Mouse (Mus musculus) hindbrain, embryonic 10.5 days (tissue): ENCODE measurements at regions not wholly inside any gene's neighbourhood (a gene's known extent, or its start where the extent isn't known, plus 50 kb on each side); places are given as distances from the start of the nearest gene placed in this dataset.

Experiments used
- DNase-seq: peaks from one replicate; pipeline ENCODE4 v3.0.0-alpha.2; 2017; ENCODE audit warnings: low spot score
- H3K27ac ChIP-seq: fragments of 300-500 bp; sonication (generic); 2 replicates; pipeline ENCODE4 v1.5.1; 2016; ENCODE audit warnings: mild to moderate bottlenecking, moderate library complexity
- H3K27me3 ChIP-seq: fragments of 300-500 bp; sonication (generic); 2 replicates; pipeline ENCODE4 v1.6.1; 2016; ENCODE audit warnings: mild to moderate bottlenecking; ENCODE audit not compliant: poor library complexity, insufficient read depth, severe bottlenecking
- H3K36me3 ChIP-seq: fragments of 300-500 bp; sonication (generic); 2 replicates; pipeline ENCODE4 v1.6.1; 2016; ENCODE audit warnings: mild to moderate bottlenecking, moderate library complexity
- H3K4me1 ChIP-seq: fragments of 300-500 bp; sonication (generic); replicated peaks from 2 replicates; pipeline ENCODE4 v1.6.1; 2016; ENCODE audit warnings: mild to moderate bottlenecking
- H3K4me3 ChIP-seq: fragments of 300-500 bp; sonication (generic); 2 replicates; pipeline ENCODE4 v1.5.1; 2016; ENCODE audit warnings: mild to moderate bottlenecking, moderate library complexity
- H3K9me3 ChIP-seq: fragments of 300-500 bp; sonication (generic); 2 replicates; pipeline ENCODE4 v1.6.1; 2016; ENCODE audit warnings: mild to moderate bottlenecking, moderate library complexity
- WGBS: fragments of 180-500 bp; shearing (Covaris S2); methylation state at CpG from one replicate; pipeline ENCODE4 v1.1.7; 2016; 5-methylcytosine and 5-hydroxymethylcytosine counted together

- peaks cover 21% of the 10 kb centered on the region for H3K4me1 ChIP-seq
- WGBS: 49% methylated on average over 4 of the region's 4 CpGs
- H3K27me3 ChIP-seq: no peaks in the 10 kb centered on the region
- DNase-seq: no peak
- 0 out of 2 replicates have a peak overlapping the region, but pooled peaks have one; percentile 29 for H3K27ac ChIP-seq
- H3K36me3 ChIP-seq: no peaks in the 10 kb centered on the region
- H3K4me3 ChIP-seq: no peak overlapping the region
- H3K9me3 ChIP-seq: no peaks in the 10 kb centered on the region
These were observed 110.0 kb upstream of the Ret start for GRCm38 (mm10) chr6:118307481-118307880.

- DNase-seq: no peak
- Histone ChIP-seq H3K27me3 (no peaks in the 10 kb centered on the region), H3K4me1 (peaks cover 42% of the 10 kb centered on the region), H3K9me3 (no peaks in the 10 kb centered on the region), H3K4me3 (no peak overlapping the region), H3K36me3 (no peaks in the 10 kb centered on the region), H3K27ac (no peak overlapping the region)
- WGBS: 93% methylated on average over 3 of the region's 3 CpGs
These were observed 107.7 kb upstream of the Ret start for GRCm38 (mm10) chr6:118305209-118305608.

- H3K36me3 ChIP-seq: no peaks in the 10 kb centered on the region
- H3K4me3 ChIP-seq: no peak overlapping the region
- H3K27ac ChIP-seq: peak overlapping the region; percentile 31; the same call in 1 of the 2 replicates
- H3K9me3 ChIP-seq: no peaks in the 10 kb centered on the region
- no peaks in the 10 kb centered on the region for H3K27me3 ChIP-seq
- WGBS: 56% methylated on average over 7 of the region's 7 CpGs
- DNase-seq: no peak
- H3K4me1 ChIP-seq: peaks cover 42% of the 10 kb centered on the region
These were observed 105.3 kb upstream of the Ret start for GRCm38 (mm10) chr6:118302783-118303350.

GRCm38 (mm10) chr6:118301880-118302782 is 104.6 kb upstream of the Ret start:
- no peak for DNase-seq
- Histone ChIP-seq H3K4me3 (no peak overlapping the region), H3K9me3 (no peaks in the 10 kb centered on the region), H3K27me3 (no peaks in the 10 kb centered on the region), H3K27ac (peak overlapping the region; percentile 57), H3K36me3 (no peaks in the 10 kb centered on the region), H3K4me1 (peaks cover 34% of the 10 kb centered on the region)
- 53% methylated on average over 11 of the region's 11 CpGs for WGBS

GRCm38 (mm10) chr6:118300781-118301180 is 103.3 kb upstream of the Ret start:
- H3K4me3 ChIP-seq: no peak overlapping the region
- peaks cover 29% of the 10 kb centered on the region for H3K4me1 ChIP-seq
- H3K9me3 ChIP-seq: no peaks in the 10 kb centered on the region
- H3K36me3 ChIP-seq: no peaks in the 10 kb centered on the region
- no peak overlapping the region; the same call in 1 of the 2 replicates for H3K27ac ChIP-seq
- 83% methylated on average over 6 of the region's 6 CpGs for WGBS
- DNase-seq: no peak
- H3K27me3 ChIP-seq: no peaks in the 10 kb centered on the region

- no peak for DNase-seq
- H3K36me3 ChIP-seq: no peaks in the 10 kb centered on the region
- peaks cover 28% of the 10 kb centered on the region for H3K4me1 ChIP-seq
- WGBS: 88% methylated on average over 8 of the region's 8 CpGs
- no peak overlapping the region for H3K27ac ChIP-seq
- no peaks in the 10 kb centered on the region for H3K9me3 ChIP-seq
- no peaks in the 10 kb centered on the region for H3K27me3 ChIP-seq
- H3K4me3 ChIP-seq: no peak overlapping the region
These were observed 100.1 kb upstream of the Ret start for GRCm38 (mm10) chr6:118297576-118297975.

GRCm38 (mm10) chr6:118293986-118294385 is 96.5 kb upstream of the Ret start:
- Histone ChIP-seq H3K27me3 (no peaks in the 10 kb centered on the region; the same call in 1 of the 2 replicates), H3K4me3 (no peak overlapping the region), H3K36me3 (no peaks in the 10 kb centered on the region), H3K9me3 (no peaks in the 10 kb centered on the region), H3K27ac (no peak overlapping the region), H3K4me1 (0 out of 2 replicates have a peak, but pooled peaks cover 8% of the 10 kb centered on the region)
- WGBS: 90% methylated on average over 2 of the region's 2 CpGs
- DNase-seq: no peak

- H3K4me3 ChIP-seq: no peak overlapping the region
- WGBS: 50% methylated on average over 2 of the region's 2 CpGs
- no peaks in the 10 kb centered on the region for H3K9me3 ChIP-seq
- peaks cover 10% of the 10 kb centered on the region for H3K4me1 ChIP-seq
- no peaks in the 10 kb centered on the region for H3K36me3 ChIP-seq
- no peak for DNase-seq
- H3K27me3 ChIP-seq: no peaks in the 10 kb centered on the region; the same call in 1 of the 2 replicates
- H3K27ac ChIP-seq: no peak overlapping the region
These were observed 95.4 kb upstream of the Ret start for GRCm38 (mm10) chr6:118292928-118293327.

GRCm38 (mm10) chr6:118292272-118292671 is 94.8 kb upstream of the Ret start:
- WGBS: 84% methylated on average over 2 of the region's 2 CpGs
- no peaks in the 10 kb centered on the region for H3K9me3 ChIP-seq

GRCm38 (mm10) chr6:118291426-118291825 is 93.9 kb upstream of the Ret start:
- Histone ChIP-seq H3K9me3 (no peaks in the 10 kb centered on the region), H3K27ac (no peak overlapping the region), H3K4me3 (no peak overlapping the region), H3K36me3 (no peaks in the 10 kb centered on the region), H3K27me3 (no peaks in the 10 kb centered on the region; the same call in 1 of the 2 replicates), H3K4me1 (peaks cover 19% of the 10 kb centered on the region)
- 88% methylated on average over 2 of the region's 2 CpGs for WGBS
- no peak for DNase-seq

More at GRCm38 (mm10) chr6:118292272-118292671, 94.8 kb upstream of the Ret start:
- no peaks in the 10 kb centered on the region; the same call in 1 of the 2 replicates for H3K27me3 ChIP-seq
- H3K36me3 ChIP-seq: no peaks in the 10 kb centered on the region
- no peak for DNase-seq
- H3K4me3 ChIP-seq: no peak overlapping the region
- H3K4me1 ChIP-seq: peaks cover 16% of the 10 kb centered on the region
- no peak overlapping the region for H3K27ac ChIP-seq

GRCm38 (mm10) chr6:118285246-118285645 is 87.7 kb upstream of the Ret start:
- Histone ChIP-seq H3K27ac (no peak overlapping the region), H3K36me3 (no peaks in the 10 kb centered on the region)
- WGBS: 85% methylated on average over 7 of the region's 7 CpGs

GRCm38 (mm10) chr6:118283949-118284568 is 86.5 kb upstream of the Ret start:
- peaks cover 12% of the 10 kb centered on the region for H3K4me1 ChIP-seq
- 90% methylated on average over 13 of the region's 13 CpGs for WGBS
- DNase-seq: no peak
- H3K9me3 ChIP-seq: 0 out of 2 replicates have a peak, but pooled peaks cover 4% of the 10 kb centered on the region
- no peak overlapping the region for H3K4me3 ChIP-seq
- H3K27ac ChIP-seq: no peak overlapping the region
- no peaks in the 10 kb centered on the region for H3K36me3 ChIP-seq
- H3K27me3 ChIP-seq: no peaks in the 10 kb centered on the region

More at GRCm38 (mm10) chr6:118285246-118285645, 87.7 kb upstream of the Ret start:
- no peaks in the 10 kb centered on the region for H3K27me3 ChIP-seq
- no peak overlapping the region for H3K4me3 ChIP-seq
- peaks cover 12% of the 10 kb centered on the region for H3K4me1 ChIP-seq
- DNase-seq: no peak
- 0 out of 2 replicates have a peak, but pooled peaks cover 4% of the 10 kb centered on the region for H3K9me3 ChIP-seq
